Mouse (Mus musculus) spleen, adult 2 months (tissue): ENCODE measurements around the gene Lmf2.

Experiments
- CTCF ChIP-seq: fragments of 200-500 bp; IDR thresholded peaks from 2 replicates; pipeline ENCODE4 v1.5.1; 2011; ENCODE audit warnings: mild to moderate bottlenecking, inconsistent platforms; ENCODE audit not compliant: insufficient read depth, insufficient read length, insufficient replicate concordance; ENCODE audit errors: extremely low read depth
- POLR2A ChIP-seq: fragments of 200-500 bp; IDR thresholded peaks from 2 replicates; pipeline ENCODE4 v1.6.1; 2011; ENCODE audit warnings: low read depth, low read length, inconsistent platforms

GRCm38 (mm10) chr15:89377938-89378828 is 22.7 kb upstream of the Lmf2 start:
- TF ChIP-seq POLR2A (no peak), CTCF (no peak)
